Mouse (Mus musculus) CH12.LX (cell line): ENCODE measurements around the gene Macf1.

Experiments
- CTCF ChIP-seq, 2 experiments: IDR thresholded peaks in 1 of 2; conservative IDR thresholded peaks in 1 of 2; 2 replicates each; pipeline ENCODE4 v1.5.1; 2011 to 2012; ENCODE audit warnings: low read depth in 2 of 2, low read length in 2 of 2, improper control_type of control experiment in 1 of 2, inconsistent platforms in 1 of 2, mild to moderate bottlenecking in 1 of 2, moderate library complexity in 1 of 2
- GABPA ChIP-seq: IDR thresholded peaks from 2 replicates; pipeline ENCODE4 v1.6.1; 2012; ENCODE audit warnings: low read depth, low read length, improper control_type of control experiment, inconsistent platforms; ENCODE audit not compliant: insufficient replicate concordance
- IRF4 ChIP-seq: IDR thresholded peaks from 2 replicates; pipeline ENCODE4 v1.6.1; 2014; ENCODE audit warnings: low read depth, mild to moderate bottlenecking, inconsistent platforms, low read length, improper control_type of control experiment
- JUN ChIP-seq: IDR thresholded peaks from 2 replicates; pipeline ENCODE4 v1.6.1; 2011; ENCODE audit warnings: low read depth, mild to moderate bottlenecking, low read length, improper control_type of control experiment, moderate library complexity; ENCODE audit not compliant: insufficient read depth
- MAX ChIP-seq: IDR thresholded peaks from 2 replicates; pipeline ENCODE4 v1.6.1; 2011; ENCODE audit warnings: low read length, improper control_type of control experiment
- NELFE ChIP-seq: IDR thresholded peaks from 2 replicates; pipeline ENCODE4 v1.6.1; 2011; ENCODE audit warnings: low read depth, low read length, improper control_type of control experiment
- POLR2A ChIP-seq: IDR thresholded peaks from 2 replicates; pipeline ENCODE4 v1.6.1; 2011; ENCODE audit warnings: low read depth, mild to moderate bottlenecking, improper control_type of control experiment, low read length
- RCOR1 ChIP-seq: conservative IDR thresholded peaks from 2 replicates; pipeline ENCODE4 v1.6.1; 2012; ENCODE audit warnings: low read depth, mild to moderate bottlenecking, inconsistent platforms, low read length, improper control_type of control experiment
- SIN3A ChIP-seq: IDR thresholded peaks from 2 replicates; pipeline ENCODE4 v1.6.1; 2012; ENCODE audit warnings: low read length, improper control_type of control experiment, inconsistent platforms
- TCF12 ChIP-seq: IDR thresholded peaks from 2 replicates; pipeline ENCODE4 v1.6.1; 2014; ENCODE audit warnings: low read depth, mild to moderate bottlenecking, inconsistent platforms, low read length, improper control_type of control experiment
- USF1 ChIP-seq: IDR thresholded peaks from 2 replicates; pipeline ENCODE4 v1.6.1; 2014; ENCODE audit warnings: low read depth, mild to moderate bottlenecking, inconsistent platforms, low read length, improper control_type of control experiment
- USF2 ChIP-seq: conservative IDR thresholded peaks from 2 replicates; pipeline ENCODE4 v1.6.1; 2011; ENCODE audit warnings: low read depth, low read length, improper control_type of control experiment

DNA sequence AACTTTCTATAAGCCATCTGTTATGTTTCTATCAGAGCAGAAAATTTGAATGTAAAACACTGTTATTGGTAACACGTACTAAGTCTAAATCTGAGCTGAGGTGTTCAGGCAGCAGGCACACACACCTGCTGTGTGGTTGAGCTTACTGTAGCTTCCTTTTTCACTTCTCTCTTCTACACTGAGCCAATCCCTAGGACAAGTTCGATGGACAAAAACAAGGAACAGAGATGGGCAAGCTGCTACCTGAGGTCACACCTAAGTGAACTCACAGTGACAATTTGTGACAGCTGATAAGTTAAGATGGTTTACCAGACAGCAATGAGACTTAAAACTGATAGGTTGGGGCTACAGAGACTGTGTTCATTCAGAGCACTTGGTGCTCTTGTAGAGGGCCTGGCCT, 125.7 kb downstream of the Macf1 start:
- TF ChIP-seq NELFE, result no peak
- no peak for TF ChIP-seq CTCF (conservative IDR thresholded peaks at IDR 0.05 in 1 of 2, IDR thresholded peaks at IDR 0.05 in 1 of 2; ENCODE audit: low read depth in 2 of 2, low read length in 2 of 2)
- no peak for TF ChIP-seq GABPA
- no peak for TF ChIP-seq JUN
- TF ChIP-seq RCOR1, result peak; percentile 77
- no peak for TF ChIP-seq USF2
- TF ChIP-seq POLR2A, result no peak
- no peak for TF ChIP-seq MAX
- 0 out of 2 replicates have a peak, but pooled peaks have one; percentile 39 for TF ChIP-seq SIN3A
- TF ChIP-seq USF1, result no peak
- TF ChIP-seq IRF4, result peak; percentile 83
- TF ChIP-seq TCF12, result peak; percentile 56; the same call in 1 of the 2 replicates
